Mouse (Mus musculus): Measurements from ENCODE around the gene Ccnf.

- TF ChIP-seq EP300 (IDR thresholded peaks at IDR 0.05; ENCODE audit: low read depth) (no peak), CTCF (IDR thresholded peaks at IDR 0.05; ENCODE audit: low read depth) (peak; percentile 53)
These were observed at the start of gene Ccnf for GRCm38 (mm10) chr17:24251320-24252069.
